Mouse (Mus musculus): Measurements from ENCODE around the gene Fam83c. TPM values are rescaled to one million over a fixed set of nuclear protein-coding genes. Genes with fewer than 3 reads are reported as not detected.
"Not testable (repeated sequence)": the region's sequence is repeated elsewhere in the genome, so short reads cannot be mapped to it uniquely, and the experiment has no call there.

The Fam83c gene
- polyA plus RNA-seq, 1 experiment from 2014 or later = 0.21 TPM

DNA sequence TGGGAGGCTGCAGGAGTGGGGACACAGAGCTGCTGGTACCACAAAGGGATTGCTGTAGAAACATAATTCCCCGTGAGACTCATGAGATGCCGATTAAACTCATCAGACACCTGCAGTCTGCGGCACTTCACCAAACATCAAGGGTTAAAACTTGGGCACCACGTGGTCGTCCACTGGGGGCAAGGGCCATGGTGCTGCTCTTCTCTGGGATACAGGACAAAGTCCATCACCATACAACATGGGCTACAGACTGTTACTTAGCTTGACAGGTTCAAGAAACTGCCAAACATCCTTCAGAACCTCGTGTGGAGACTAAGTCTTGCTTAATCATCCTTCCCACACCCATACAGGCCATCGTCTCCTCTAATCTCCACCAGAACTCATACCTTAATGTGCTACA lies 25.4 kb upstream of the Fam83c start:
- H3K4me2 ChIP-seq = no peak overlapping the region
- no peak for ATAC-seq (ENCODE audit: borderline replicate concordance, extremely low read depth, low FRiP score, low TSS enrichment)

DNA sequence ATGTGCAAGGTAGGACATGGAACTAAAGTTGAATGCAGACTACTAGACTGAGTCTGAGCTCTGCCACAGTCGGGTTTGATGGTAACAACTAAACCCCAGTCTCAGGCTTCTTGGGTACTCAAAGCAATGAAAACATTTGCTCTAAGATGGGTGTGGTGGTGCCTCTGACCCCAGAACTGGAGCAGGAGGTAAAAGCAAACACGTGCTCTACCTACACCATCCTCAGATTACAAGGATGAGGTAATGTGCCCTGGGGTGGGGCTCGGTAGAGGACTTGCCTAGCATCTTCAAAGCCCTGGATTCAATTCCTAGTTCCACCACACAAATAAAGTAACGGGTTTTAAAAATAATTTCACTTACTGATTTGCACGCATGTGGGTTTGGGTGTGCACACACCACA lies 17.9 kb upstream of the Fam83c start:
- no peak for ATAC-seq (ENCODE audit: borderline replicate concordance, extremely low read depth, low FRiP score, low TSS enrichment)
- no peak overlapping the region for H3K4me3 ChIP-seq
- no peaks in the 10 kb centered on the region for H3K9me3 ChIP-seq
- H3K36me3 ChIP-seq = peaks cover 25% of the 10 kb centered on the region
- 72% methylated on average over 5 of the region's 5 CpGs for WGBS
- no peak overlapping the region for H3K4me2 ChIP-seq
- no peak overlapping the region for H3K9ac ChIP-seq
- no peaks in the 10 kb centered on the region for H3K27me3 ChIP-seq
- H3K4me1 ChIP-seq = no peaks in the 10 kb centered on the region
- H3K27ac ChIP-seq = no peak overlapping the region

More for the DNA sequence above, 25.4 kb upstream of the Fam83c start:
- Histone ChIP-seq H3K36me3 (peaks cover 5% of the 10 kb centered on the region; the same call in 1 of the 2 replicates), H3K9ac (no peak overlapping the region), H3K4me3 (no peak overlapping the region), H3K27ac (no peak overlapping the region), H3K9me3 (no peaks in the 10 kb centered on the region), H3K4me1 (0 out of 2 replicates have a peak, but pooled peaks cover 8% of the 10 kb centered on the region), H3K27me3 (no peaks in the 10 kb centered on the region)
- WGBS = 77% methylated on average over 7 of the region's 7 CpGs

DNA sequence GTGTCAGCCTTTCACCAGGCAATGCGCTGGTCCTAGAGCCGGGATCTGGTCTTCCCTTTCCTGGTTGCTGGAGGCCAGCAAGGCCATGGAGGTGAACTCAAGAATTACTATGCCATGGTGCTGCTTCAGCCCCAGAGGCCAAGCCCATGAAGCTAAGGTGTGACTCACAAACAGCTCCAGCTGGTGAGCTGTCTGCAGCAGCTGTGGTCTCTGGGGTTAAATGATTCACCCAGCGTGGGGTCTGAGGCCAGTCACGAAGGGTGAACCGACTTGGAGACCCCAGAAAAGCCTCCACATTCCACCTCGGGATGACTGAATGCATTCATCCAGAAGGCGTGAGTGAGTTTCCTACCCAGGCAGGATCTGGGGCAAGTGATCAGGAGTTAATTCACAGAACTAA lies 15.5 kb upstream of the Fam83c start:
- ATAC-seq (ENCODE audit: borderline replicate concordance, extremely low read depth, low FRiP score, low TSS enrichment) = no peak

DNA sequence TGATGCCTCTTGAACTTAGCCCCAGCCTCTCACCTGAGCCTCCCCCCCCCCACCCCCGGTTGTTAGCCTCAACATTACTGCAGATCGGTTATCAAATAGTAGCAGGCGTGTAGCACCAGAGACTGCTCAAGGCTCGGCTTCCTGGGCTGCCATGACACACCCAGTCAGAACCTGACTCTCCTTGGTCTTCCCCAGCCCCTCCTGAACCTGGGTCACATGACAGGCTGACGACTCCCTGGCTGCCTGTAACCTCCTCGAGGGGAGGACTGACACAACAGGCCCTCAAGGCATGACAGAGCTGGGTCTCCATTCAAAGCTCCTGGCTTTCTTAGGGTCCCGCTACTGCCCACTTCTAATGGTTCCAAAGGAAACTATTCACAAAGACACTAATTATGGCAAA lies 14.8 kb upstream of the Fam83c start:
- 61% methylated on average over 7 of the region's 7 CpGs for WGBS
- Histone ChIP-seq H3K36me3 (peaks cover 26% of the 10 kb centered on the region), H3K4me1 (no peaks in the 10 kb centered on the region), H3K27me3 (no peaks in the 10 kb centered on the region), H3K9ac (no peak overlapping the region), H3K4me3 (no peak overlapping the region), H3K27ac (no peak overlapping the region), H3K4me2 (no peak overlapping the region), H3K9me3 (no peaks in the 10 kb centered on the region)
- ATAC-seq (ENCODE audit: borderline replicate concordance, extremely low read depth, low FRiP score, low TSS enrichment) = no peak

More for the DNA sequence above, 15.5 kb upstream of the Fam83c start:
- H3K36me3 ChIP-seq = peaks cover 26% of the 10 kb centered on the region
- H3K9me3 ChIP-seq = no peaks in the 10 kb centered on the region
- no peak overlapping the region for H3K9ac ChIP-seq
- H3K4me3 ChIP-seq = no peak overlapping the region
- H3K4me2 ChIP-seq = no peak overlapping the region
- 74% methylated on average over 7 of the region's 7 CpGs for WGBS
- H3K27ac ChIP-seq = no peak overlapping the region
- no peaks in the 10 kb centered on the region for H3K4me1 ChIP-seq
- H3K27me3 ChIP-seq = no peaks in the 10 kb centered on the region

DNA sequence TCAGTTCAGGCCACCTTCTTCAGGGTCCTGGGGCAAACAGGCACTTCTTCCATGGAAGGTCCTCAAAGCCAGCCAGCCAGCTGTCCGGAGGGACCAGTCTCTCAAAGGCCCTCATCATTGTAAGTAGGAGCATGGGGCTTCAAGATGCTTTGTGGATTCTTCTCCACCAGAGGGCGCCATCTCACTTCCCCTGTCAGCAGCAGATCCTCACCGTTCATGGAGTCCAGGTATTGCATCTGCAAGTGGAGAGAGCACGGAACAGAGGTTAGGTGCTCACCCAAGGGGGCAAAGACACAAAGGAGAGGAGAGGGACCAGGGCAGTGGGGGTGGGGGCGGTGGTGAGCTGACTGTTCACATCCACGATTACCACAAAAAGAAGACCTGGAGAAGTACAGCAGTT lies 13.6 kb upstream of the Fam83c start:
- Histone ChIP-seq H3K4me3 (no peak overlapping the region), H3K27me3 (no peaks in the 10 kb centered on the region), H3K27ac (no peak overlapping the region), H3K9ac (no peak overlapping the region), H3K36me3 (peaks cover 22% of the 10 kb centered on the region), H3K4me1 (no peaks in the 10 kb centered on the region), H3K9me3 (no peaks in the 10 kb centered on the region), H3K4me2 (no peak overlapping the region)
- WGBS = 27% methylated on average over 6 of the region's 6 CpGs
- 0 out of 2 replicates have a peak, but pooled peaks have one; percentile 8 for ATAC-seq (ENCODE audit: borderline replicate concordance, extremely low read depth, low FRiP score, low TSS enrichment)

DNA sequence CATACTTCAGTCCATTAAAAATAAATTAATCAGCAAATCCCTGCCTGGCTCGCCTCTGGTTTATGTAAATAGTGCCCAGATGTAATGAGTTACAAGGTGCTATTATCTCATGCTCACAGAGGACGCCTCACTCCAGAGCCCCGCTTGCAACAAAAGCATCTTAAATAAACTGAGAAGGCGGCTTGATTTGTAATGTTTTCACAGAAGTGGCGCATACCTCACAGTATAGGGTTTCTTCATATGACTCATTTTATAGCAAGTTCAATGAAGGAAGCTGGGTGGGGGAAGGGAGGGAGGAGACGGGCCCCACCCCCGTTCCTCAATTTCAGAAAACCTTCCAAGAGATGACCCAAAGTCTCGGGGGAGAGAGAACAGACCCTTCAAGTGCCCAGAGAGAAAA lies 12.3 kb upstream of the Fam83c start:
- 71% methylated on average over 8 of the region's 8 CpGs for WGBS
- ATAC-seq (ENCODE audit: borderline replicate concordance, extremely low read depth, low FRiP score, low TSS enrichment) = no peak

DNA sequence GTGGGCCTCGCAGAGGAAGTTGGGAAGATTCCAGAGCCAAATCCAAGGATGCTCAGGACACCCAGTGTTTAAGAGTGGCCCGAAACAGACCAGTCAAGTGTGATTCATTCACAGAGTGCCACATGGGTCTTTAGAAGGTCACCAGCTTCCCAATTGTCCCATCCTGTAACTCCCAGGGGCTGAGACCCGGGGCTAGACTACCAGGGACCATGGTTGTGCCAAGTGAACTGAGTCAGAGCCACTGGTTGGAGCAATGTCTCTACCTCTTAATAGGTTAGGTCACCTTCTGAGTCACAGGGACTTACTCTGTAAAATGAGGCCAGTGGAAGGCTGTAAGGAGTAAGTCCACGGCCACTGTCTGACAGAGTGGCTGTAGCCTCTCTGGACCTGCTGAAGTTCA lies 4.3 kb upstream of the Fam83c start:
- H3K9ac ChIP-seq = no peak overlapping the region
- ATAC-seq (ENCODE audit: borderline replicate concordance, extremely low read depth, low FRiP score, low TSS enrichment) = no peak
- no peak overlapping the region for H3K27ac ChIP-seq
- H3K9me3 ChIP-seq = no peaks in the 10 kb centered on the region
- H3K27me3 ChIP-seq = no peaks in the 10 kb centered on the region; the same call in 1 of the 2 replicates
- H3K4me2 ChIP-seq = no peak overlapping the region
- H3K4me3 ChIP-seq = no peak overlapping the region
- H3K4me1 ChIP-seq = no peaks in the 10 kb centered on the region
- H3K36me3 ChIP-seq = no peaks in the 10 kb centered on the region
- 69% methylated on average over 4 of the region's 4 CpGs for WGBS

More for the DNA sequence above, 12.3 kb upstream of the Fam83c start:
- H3K9me3 ChIP-seq = no peaks in the 10 kb centered on the region
- no peak overlapping the region for H3K27ac ChIP-seq
- no peaks in the 10 kb centered on the region for H3K4me1 ChIP-seq
- H3K4me2 ChIP-seq = no peak overlapping the region
- no peaks in the 10 kb centered on the region for H3K27me3 ChIP-seq
- H3K36me3 ChIP-seq = peaks cover 22% of the 10 kb centered on the region
- no peak overlapping the region for H3K9ac ChIP-seq
- H3K4me3 ChIP-seq = no peak overlapping the region

DNA sequence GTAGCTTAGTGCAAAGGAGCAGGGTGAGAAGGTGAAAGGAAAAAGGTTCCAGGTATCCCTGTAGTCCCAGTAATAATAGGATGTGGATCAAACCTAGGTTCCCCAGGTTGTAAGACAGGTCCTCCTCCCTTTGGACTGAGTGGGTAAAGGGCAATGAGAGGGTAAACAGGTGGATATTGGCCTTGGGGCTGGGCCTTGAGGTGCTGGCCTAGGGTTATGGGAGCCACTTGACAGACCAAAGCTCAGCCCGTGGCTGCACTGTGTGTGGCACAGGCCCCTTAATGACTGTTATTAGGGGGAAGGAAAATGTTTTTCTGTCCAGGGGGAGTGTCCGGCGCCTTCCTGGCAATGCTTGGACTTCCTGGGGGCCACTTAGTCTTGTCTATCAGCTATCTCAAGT lies 3.3 kb upstream of the Fam83c start:
- H3K4me1 ChIP-seq = no peaks in the 10 kb centered on the region
- 37% methylated on average over 3 of the region's 3 CpGs for WGBS
- no peak overlapping the region for H3K4me3 ChIP-seq
- H3K9ac ChIP-seq = no peak overlapping the region
- no peaks in the 10 kb centered on the region for H3K36me3 ChIP-seq
- no peak overlapping the region for H3K4me2 ChIP-seq
- no peaks in the 10 kb centered on the region for H3K9me3 ChIP-seq
- no peak for ATAC-seq (ENCODE audit: borderline replicate concordance, extremely low read depth, low FRiP score, low TSS enrichment)
- H3K27ac ChIP-seq = no peak overlapping the region
- H3K27me3 ChIP-seq = no peaks in the 10 kb centered on the region; the same call in 1 of the 2 replicates

DNA sequence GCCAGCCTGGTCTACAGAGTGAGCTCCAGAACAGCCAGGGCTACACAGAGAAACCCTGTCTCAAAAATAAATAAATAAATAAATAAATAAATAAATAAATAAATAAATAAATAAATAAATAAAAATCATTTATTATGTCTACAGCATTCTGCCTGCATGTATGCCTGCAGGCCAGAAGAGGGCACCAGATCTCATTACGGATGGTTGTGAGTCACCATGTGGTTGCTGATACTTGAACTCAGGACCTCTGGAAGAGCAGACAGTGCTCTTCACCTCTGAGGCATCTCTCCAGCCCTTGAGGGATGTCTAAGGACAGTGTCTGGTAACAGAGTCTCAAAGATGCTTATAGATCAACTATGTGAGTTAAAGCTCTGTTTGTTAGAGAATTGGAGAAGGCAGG lies 2.6 kb downstream of the Fam83c start:
- not testable (repeated sequence) for H3K36me3 ChIP-seq; H3K4me2 ChIP-seq; H3K4me3 ChIP-seq; H3K27me3 ChIP-seq; H3K4me1 ChIP-seq; H3K9me3 ChIP-seq; ATAC-seq (ENCODE audit: borderline replicate concordance, extremely low read depth, low FRiP score, low TSS enrichment); H3K27ac ChIP-seq; H3K9ac ChIP-seq
- WGBS = 71% methylated on average over 1 of the region's 1 CpGs

DNA sequence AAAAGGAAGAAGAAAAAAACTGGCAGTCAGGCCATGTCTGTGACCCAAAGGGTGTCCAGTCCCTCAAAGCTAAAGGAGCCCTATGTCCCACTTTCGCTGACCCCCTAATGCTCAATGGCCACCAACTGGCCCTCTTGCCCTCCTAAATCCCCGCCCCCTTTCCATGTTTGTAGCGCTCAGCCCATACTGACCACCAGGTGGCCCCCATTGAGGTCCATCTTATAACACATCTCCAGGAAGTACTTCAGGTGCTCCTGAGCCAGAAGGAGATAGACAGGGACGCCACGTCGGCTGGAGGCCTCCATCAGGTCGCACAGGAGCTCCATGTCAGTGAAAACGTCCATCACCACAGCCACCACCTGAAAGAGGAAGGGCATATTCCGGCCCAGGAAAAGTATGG lies 3.4 kb downstream of the Fam83c start:
- Histone ChIP-seq H3K27me3 (no peaks in the 10 kb centered on the region; the same call in 1 of the 2 replicates), H3K4me2 (no peak overlapping the region), H3K4me3 (no peak overlapping the region), H3K36me3 (no peaks in the 10 kb centered on the region), H3K4me1 (peaks cover 7% of the 10 kb centered on the region), H3K27ac (no peak overlapping the region), H3K9me3 (no peaks in the 10 kb centered on the region), H3K9ac (no peak overlapping the region)
- 49% methylated on average over 9 of the region's 9 CpGs for WGBS
- ATAC-seq (ENCODE audit: borderline replicate concordance, extremely low read depth, low FRiP score, low TSS enrichment) = no peak

DNA sequence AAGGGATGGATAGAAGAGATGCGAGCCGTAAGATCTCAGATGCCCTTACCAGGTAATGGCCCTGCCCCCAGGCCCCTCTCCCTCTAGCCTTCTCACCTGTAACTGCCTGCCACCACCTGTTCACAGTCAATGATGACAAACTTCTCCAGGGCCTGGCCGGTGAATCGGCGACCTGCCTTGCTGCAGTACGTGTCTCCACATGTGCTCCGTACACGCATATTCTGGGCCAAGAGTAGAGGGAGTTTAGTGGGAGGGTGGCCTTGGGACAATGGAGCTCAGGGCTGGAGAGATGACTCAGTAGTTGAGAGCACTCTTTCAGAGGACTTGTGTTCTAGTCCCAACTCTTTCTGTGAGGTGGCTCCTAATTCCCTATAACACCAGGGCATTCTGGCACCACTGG lies 3.8 kb downstream of the Fam83c start:
- H3K9ac ChIP-seq = no peak overlapping the region
- H3K4me3 ChIP-seq = no peak overlapping the region
- no peak overlapping the region for H3K27ac ChIP-seq
- ATAC-seq (ENCODE audit: borderline replicate concordance, extremely low read depth, low FRiP score, low TSS enrichment) = no peak
- H3K4me2 ChIP-seq = no peak overlapping the region
- H3K36me3 ChIP-seq = no peaks in the 10 kb centered on the region
- H3K9me3 ChIP-seq = no peaks in the 10 kb centered on the region
- WGBS = 84% methylated on average over 8 of the region's 8 CpGs
- H3K27me3 ChIP-seq = no peaks in the 10 kb centered on the region; the same call in 1 of the 2 replicates
- peaks cover 9% of the 10 kb centered on the region for H3K4me1 ChIP-seq

DNA sequence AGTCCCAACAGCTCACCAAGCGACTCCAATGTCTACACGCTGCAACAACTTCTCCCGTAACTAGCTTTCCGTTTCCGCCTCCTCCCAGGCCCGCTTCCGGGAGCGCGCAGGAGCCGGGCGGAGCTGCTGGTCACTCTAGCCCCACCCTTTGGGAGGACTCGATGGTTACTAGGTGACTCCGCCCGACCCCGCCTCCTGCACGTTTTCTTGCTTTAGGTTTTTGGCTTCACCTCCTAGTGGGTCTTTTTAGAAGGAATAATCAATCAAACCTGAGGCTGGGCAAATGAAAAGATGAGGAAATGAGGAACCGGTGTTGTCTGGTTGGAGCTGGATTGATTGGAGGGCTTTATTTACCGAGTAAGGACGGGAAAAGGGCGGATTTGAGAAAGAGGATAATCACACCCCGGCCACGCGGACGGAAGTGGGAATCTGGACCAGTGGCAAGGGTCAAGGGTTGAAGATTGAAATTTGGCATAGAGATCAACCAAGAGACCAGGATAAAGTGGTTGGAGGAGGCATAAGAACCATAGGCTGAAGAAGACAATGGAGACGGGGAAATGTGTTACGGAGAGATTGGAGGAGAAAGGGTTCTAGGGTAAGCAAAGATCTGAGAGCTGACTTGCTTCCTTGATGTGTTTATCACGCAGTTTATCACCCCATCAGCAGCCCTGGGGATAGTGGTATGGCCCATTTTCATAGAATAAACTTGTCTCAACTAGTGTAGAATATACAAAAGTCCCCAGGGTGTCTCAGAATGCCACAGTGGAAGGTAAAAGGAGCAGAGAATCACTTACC lies 7.8 kb downstream of the Fam83c start, which contains the start of gene Eif6:
Gene Eif6, minus strand, starts transcription at position 296 of the 795 bp plus-strand sequence.
- H3K27me3 ChIP-seq = no peaks in the 10 kb centered on the region
- WGBS = 2% methylated on average over 27 of the region's 27 CpGs
- peak within 1 kb of the TSS; percentile 86 for H3K27ac ChIP-seq
- ATAC-seq (ENCODE audit: borderline replicate concordance, extremely low read depth, low FRiP score, low TSS enrichment) = peak; percentile 92
- no peaks in the 10 kb centered on the region for H3K9me3 ChIP-seq
- H3K36me3 ChIP-seq = peaks cover 21% of the 10 kb centered on the region
- H3K4me1 ChIP-seq = peaks cover 19% of the 10 kb centered on the region
- peak within 1 kb of the TSS; percentile 98 for H3K4me3 ChIP-seq
- peak within 1 kb of the TSS; percentile 84 for H3K4me2 ChIP-seq
- H3K9ac ChIP-seq = peak within 1 kb of the TSS; percentile 93

All from lung, embryonic 15.5 days (tissue).